Mouse (Mus musculus): ENCODE measurements around the gene Mlana.
A peak's percentile ranks its signal among the peaks of the same experiment; 100 is the strongest.

Gene Mlana

DNA sequence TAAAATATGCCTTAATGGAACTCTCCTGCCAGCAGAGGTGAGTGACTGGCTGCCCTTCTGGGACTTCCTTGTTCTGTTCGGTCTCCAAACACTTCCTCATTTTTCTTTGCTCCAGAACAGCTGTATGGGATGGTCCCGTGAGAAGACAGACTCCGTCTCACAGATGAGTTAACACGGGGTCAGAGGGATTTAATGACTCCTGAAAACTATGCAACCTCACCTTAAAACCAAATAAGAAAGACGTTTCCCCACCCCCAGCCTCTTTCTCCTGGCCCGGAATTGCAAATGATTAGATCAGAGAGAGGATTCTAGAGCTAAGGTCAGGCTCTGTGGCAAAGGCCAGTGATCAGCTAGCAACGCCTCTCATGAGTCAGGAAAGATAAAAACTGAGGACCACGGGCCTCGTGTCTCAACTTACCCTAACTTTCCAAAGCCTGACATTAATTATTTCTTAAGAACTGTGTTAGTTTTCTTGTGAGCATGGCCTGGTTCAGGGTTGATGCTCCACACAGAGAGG lies 22.0 kb upstream of the Mlana start:
- DNase-seq (ENCODE audit: low spot score in 2 of 2) = no peak

DNA sequence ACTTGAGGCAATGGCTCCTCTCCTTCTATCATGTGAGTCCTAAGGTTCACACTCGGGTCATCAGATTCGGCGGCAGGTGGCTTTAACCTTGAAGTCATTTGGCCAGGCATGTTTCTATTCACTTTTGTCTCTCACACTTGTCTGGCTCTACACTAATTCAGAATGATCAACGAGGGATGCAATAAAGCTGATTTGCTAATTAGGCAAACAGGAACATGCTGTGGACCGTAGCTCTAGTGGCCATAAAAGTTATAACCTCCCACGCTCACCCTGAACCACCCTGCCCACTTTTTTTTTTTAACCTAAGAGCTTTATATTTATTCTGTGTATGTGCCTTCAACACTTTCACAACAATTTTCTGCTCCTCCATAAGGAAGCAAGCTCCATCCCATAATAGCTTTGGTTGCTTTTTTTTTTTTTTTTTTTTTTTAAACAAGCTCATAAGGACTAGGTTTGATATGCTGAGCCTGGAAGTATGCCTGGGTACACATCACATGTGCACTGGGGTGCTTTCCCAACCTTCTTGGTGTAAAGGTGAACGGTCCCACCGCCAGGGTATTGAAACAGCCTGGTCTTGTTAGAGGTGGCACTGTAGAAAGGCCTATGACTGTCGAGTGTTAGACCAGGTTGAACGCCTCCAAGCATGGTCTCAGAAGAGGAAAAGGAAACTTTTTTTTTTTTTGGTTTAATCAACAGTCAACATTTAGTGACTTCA lies 21.0 kb upstream of the Mlana start:
- no peak for DNase-seq (ENCODE audit: low spot score in 2 of 2)

DNA sequence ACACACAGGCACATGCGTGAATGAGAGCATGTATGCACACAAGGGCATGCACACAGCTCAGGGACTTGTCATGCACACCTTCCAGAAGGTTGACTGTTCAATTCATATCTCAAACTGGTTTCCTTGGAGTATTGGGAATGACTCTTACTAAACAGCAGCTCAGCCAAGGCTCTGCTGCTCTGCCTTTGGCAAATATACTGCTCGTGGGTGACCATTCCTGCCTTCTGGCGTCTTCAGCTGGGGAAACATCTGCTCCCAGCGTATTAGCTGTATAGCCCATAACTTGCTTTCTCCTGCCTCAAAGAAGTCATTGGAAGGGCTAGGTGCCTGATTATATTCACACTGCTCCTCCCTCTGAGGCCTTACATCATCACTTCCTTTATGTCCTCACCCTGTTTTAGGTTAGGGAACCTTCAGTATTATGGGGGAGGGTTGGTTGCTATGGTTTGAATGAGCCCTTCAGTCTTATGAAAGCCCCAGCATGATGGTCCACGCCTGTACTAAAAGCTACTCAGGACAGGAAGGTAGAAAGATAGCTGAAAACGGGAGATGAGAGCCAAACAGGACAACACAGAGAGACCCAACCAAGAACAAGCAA lies 19.3 kb upstream of the Mlana start:
- no peak for DNase-seq (ENCODE audit: low spot score in 2 of 2)

DNA sequence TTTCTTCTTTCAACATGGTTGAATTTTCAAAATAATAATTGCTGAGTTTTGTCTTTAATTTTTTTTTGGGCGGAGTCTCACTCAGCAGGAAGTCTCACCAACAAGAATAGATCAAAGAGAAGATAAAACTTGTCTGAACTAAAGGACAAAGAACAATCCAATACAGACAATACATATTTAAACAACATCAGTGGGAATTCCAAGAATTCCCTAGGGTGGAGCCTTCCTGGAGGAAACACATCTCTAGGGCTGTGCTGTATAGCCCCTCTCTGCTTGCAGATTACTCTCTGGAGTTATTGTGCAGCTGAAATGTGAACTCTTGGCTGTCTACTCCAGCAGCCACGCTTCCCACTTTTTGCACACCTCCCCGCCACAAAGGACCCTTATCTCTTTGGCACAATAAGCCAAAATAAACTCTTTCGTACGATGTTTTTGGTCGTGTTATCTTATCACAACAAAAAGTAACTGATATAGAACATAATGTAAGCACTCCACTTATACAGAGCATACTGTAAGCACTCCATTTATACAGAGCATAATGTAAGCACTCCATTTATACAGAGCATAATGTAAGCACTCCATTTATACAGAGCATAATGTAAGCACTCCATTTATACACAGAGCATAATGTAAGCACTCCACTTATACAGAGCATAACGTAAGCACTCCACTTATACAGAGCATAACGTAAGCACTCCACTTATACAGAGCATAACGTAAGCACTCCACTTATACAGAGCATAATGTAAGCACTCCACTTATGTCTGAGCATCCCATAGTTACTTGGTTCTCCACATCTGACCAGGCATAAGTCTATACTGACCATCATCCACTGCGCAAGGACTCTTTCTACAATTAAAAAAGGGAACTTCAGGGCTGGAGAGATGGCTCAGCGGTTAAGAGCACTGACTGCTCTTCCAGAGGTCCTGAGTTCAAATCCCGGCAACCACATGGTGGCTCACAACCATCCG lies 17.2 kb upstream of the Mlana start:
- no peak for DNase-seq (ENCODE audit: low spot score in 2 of 2)

DNA sequence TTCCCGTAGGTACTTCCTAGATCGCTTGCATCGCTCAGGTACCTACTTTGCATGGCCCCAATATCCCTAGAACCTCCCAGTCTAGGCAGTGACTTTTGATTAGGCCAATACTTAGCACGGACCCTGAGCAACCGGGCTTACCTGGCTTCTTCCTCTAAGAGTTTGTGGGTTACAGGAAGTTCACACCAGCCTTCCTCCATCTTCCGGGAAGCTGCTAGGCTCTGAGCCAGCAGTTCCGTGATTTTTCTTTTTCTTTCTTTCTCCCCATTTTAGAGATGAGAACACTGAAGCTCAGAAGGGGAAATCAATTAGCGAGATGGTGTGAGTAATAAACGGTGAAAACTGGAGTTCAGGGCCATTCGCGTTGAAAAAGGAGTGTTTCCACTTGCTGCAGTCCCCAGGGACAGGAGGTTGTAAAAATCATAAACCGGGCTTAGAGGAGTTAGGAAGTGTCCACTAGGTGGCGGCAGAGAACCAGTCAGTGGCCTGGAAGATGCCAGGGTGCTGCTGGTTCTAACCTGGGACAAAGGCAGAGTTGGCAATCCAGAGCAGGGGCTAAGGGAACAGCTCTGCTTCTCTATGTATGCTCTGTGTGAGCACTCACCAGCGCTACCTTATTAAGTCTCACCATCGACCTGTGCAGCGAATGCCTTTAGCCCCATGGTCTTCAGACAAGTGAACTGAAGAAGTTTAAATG lies 13.6 kb upstream of the Mlana start:
- DNase-seq (ENCODE audit: low spot score in 2 of 2) = peak; percentile 61 to 87

DNA sequence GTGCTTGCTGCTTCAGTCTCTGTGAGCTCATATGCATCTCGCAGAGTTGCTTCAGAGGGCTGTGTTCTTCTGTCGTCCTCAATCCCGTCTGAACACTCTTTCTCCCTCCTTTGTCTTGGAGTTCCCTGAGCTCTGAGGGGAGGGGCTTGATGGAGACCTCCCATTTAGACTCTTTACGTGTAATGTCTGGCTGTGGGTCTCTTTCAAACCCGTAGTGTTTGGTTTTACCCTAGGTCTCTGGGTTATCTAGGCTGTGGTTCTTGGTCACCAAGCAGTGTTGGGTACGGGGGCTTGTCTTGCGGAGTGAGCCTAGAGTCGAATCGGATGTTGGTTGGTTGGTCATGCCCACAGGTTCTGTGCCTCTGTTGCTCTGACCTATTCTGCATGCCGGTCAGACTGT lies 2.6 kb upstream of the Mlana start:
- no peak for DNase-seq (ENCODE audit: low spot score in 2 of 2)

DNA sequence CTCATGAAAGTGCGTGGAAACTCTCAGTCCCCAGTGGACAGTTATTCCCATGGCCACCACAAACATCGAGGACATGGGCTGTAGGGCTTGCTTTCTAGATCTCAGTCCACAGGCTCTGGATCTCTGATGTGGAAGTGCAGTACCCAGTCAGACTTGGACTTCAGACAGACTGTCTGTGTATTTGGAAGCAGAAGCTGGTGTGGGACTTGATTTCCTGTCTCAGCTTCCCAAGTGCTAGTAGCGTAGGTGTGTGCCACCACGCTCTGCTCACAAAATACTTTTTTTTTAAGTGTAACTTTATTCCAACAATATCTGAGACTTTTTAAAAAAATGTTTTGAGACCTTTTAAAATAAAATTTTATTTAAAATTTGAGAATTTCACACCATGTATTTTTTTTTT lies 1.3 kb upstream of the Mlana start:
- no peak for DNase-seq (ENCODE audit: low spot score in 2 of 2)

DNA sequence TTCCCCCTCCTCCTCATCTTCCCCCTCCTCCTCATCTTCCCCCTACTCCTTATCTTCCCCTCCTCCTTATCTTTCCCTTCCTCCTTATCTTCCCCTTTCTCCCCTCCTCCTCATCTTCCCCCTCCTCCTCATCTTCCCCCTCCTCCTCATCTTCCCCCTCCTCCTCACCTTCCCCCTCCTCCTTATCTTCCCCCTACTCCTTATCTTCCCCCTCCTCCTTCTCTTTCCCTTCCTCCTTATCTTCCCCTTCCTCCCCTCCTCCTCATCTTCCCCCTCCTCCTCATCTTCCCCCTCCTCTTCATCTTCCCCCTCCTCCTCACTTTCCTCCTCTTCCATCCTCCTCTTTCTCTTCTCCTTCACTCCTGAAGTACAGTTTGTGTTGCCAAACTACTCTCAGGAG lies 784 bp upstream of the Mlana start:
- DNase-seq (ENCODE audit: low spot score in 2 of 2) = no peak

DNA sequence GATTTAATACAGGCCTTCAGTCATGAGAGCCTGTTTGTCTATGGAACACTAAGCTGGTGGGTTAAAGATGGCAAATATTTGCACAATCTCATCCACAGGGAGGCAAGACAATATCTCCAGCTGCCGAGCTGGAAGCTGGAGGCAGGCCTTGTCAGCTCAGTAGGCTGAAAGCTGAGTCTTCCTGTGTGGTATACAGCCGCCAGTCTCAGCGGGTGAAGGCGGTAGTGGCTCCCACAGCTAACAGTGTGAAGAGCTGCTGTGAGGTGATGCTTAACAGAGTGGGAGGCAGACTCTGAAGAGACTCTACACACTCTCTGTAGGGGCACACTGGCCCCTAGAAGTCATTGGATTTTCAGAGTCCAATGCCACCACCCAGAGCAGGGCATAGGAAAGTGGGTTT lies 4.1 kb downstream of the Mlana start:
- no peak for DNase-seq (ENCODE audit: low spot score in 2 of 2)

DNA sequence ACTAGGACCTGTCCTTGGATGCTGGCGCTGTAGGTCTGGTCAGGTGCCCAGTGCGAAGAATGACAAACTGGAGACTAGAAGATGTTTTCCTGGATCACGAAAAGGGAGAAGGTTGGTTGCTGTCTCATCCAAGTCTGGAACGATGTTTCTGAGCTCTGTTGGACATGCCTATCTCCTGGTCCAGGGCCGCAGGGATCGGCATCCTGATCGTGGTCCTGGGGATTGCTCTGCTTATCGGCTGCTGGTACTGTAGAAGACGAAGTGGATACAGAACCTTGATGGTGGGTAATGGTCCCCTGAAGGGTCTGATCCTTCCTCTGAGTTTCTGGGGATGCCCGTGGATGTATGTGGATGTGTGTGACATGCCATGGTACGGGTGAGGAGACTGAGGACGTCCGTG lies 6.8 kb downstream of the Mlana start:
- DNase-seq (ENCODE audit: low spot score in 2 of 2) = no peak

DNA sequence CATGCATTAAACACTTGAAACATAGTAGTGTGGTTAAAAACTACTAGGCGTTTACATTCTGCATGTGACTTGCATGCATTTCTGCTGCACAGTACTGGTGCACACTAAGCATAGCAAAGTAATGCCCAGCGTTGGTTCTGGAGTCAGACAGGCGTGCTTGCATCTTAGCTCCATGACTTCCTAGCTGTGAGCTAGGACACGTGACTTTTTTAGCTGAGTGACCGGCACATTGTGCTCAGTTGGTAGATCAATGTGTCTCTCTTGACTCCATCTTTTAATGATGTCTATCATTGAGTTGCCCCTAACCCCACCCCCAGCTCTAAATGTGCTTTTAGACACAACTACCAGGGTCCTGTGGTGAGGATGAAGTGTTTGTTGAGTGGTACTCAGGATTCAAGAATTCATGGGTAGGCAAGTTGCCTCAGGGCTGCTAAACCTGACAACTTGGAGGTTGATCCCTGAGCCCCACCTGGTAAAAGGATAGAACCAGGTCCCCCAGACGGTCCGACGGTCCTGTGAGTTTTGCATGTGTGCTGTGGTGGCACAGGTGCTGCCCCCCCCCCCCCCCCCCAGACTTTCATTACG lies 9.8 kb downstream of the Mlana start:
- DNase-seq (ENCODE audit: low spot score in 2 of 2) = no peak

DNA sequence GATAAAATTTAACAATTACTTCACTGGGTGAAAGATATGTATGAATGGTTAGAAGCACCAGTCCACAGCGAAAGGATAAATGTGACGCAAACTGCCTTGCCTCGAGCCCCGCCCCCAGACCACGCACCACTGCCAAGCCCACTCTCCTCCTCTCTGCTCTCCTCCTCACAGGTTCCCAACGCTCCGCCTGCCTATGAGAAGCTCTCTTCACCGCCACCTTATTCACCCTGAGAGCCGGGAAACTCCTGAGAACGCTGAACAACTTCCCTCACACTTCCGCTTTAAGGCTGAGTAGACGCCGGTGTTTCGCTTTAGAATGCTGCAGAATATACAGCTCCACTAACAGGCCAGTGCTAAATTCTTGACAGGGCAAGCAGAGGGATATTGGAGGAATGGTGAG lies 10.4 kb downstream of the Mlana start:
- peak in 1 of 2 experiments; percentile 23 for DNase-seq (ENCODE audit: low spot score in 2 of 2)

DNA sequence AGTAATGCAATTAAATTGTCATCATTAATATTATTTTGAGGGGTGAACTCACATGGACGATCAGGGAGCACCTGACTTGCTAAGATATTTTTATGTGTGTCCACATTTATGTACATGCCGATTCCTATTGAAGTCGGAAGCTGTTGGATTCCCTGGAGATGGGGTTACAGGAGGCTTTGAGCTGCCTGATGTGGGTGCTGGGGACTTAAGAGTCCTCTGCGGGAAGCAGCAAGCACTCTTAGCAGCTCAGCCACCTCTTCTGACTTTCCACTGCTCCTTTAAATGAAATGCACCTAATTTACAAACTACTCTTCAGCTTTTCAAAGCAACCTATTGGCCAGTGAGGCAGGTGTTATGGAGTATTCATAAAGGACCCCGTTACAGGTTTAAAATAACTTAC lies 10.8 kb downstream of the Mlana start:
- DNase-seq (ENCODE audit: low spot score in 2 of 2) = no peak

DNA sequence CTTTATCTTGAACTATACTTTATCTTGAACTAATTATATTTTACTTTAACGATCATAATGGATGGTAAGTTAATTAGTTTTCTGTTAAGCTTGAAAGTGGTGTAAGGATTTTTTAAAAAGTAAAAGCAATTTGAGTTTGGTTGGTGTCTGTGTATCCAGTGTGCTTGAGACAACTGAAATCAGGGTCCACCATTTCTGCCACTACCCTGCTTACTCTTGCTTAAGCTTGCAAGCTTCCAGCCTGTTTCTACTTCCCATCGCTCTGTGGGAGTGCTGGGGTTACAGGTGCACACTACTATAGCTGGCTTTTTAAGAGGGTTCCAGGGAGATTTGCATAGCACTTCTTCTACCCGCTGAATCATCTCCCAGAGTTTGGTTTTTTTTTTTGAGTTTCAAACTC lies 11.8 kb downstream of the Mlana start:
- no peak for DNase-seq (ENCODE audit: low spot score in 2 of 2)

DNA sequence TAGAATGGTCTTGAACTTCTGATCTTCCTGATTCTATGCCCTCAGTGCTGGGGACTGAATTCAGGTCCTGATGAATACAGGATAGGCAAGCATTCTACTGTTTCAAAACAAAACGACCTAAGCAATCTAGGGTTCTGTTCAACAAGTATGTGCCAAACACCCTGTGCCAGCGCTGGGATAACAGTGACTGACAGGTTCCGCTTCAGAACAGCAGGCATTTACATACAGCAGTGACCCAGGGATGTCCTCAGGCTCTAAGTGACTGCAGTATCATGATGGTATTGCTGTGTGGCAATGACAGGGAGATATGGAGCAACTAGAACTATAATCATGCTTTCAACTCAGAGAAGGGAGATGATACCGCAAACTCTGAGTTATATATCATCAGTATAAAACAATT lies 15.8 kb downstream of the Mlana start:
- no peak for DNase-seq (ENCODE audit: low spot score in 2 of 2)

DNA sequence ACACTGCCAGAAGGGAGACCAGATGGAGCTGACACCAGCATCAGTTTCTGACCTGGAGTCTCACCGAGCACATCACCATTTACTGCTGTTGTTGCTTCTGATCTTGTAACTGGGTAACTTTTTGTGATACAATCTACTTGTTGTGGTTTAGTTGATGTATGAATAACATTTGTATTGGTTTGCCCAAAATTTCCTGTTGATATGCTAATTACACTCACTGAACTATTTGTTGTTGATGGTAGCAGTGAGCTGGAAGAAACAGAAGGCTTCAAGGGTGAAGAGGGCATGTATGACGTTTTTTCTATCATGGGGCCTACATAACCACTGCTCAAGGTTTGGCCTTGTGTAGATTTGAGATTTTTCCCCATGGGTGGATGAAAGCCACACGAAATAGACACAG lies 20.2 kb downstream of the Mlana start:
- no peak for DNase-seq (ENCODE audit: low spot score in 2 of 2)

DNA sequence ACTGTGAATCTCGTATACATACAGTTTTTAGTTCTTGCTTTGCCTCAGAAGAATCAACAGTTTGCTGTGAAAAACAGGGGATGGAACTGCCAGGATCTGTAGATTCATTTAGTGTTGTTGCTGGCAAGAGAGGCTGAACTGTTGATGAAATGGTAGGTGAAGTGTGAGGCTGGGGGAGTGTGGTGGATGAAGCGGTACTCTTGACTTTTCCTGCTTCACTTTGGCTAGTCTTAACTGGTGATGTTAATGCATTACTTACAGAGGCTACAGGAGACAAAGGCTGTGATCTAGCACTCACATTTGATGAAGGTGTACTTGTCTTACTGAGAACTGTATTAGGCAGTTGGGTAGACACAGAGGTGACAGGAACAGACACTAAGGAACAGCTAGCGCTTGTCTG lies 20.9 kb downstream of the Mlana start:
- no peak for DNase-seq (ENCODE audit: low spot score in 2 of 2)

DNA sequence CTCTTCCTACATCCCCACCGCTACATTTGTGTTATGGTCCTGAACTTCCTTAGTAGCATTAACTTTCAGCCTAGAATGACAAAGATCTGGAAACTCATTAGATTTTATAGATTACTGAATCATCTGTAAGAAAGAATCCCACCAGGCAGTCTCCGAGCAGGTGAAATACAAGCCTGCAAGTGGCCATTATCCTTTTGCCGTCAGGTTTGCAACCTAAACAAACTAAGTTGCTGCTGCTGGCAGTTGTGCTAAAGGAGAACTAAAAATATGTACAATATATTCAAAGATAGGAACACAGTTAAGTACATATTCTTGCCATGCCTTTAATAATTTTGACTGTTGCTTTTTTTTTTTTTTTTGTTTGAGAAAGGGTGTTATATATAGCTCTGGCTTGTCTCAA lies 37.8 kb downstream of the Mlana start:
- no peak for DNase-seq (ENCODE audit: low spot score in 2 of 2)

DNA sequence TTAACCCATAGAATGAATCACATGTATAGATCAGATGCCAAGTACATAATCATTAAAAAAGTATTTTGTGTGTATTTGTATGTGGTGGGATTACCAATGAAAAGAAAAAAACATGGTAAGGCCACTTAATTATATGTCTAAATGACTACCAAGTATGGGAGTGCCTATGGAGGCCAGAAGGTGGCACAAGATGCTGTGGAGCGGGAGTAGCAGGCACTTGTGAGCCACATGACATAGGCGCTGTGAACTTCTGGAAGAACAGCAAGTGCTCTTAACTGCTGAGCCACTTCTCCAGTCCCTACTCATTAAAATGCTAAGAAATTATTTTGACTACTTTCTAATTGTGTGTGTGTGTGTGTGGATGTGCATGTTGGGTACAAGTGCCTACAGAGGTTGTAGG lies 42.0 kb downstream of the Mlana start:
- DNase-seq (ENCODE audit: low spot score in 2 of 2) = no peak

DNA sequence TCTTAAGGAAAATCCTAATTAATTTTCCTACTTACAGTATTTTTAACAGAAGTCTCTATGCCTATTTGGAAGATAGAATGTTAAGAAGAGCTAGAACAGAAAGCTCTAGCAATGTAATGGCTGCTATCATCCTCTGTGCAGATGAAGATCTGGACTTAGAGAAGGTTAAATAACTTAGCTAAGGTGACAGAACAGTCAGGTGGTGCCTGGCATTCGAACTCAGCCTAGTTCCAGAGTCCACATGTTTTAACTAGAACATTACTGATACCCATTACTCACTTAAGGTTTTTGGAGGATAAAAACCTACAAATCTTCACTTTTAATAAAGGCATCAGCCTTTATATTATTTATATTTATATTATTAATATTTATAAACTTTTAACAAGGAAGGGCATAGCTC lies 43.0 kb downstream of the Mlana start:
- DNase-seq (ENCODE audit: low spot score in 2 of 2) = no peak

DNA sequence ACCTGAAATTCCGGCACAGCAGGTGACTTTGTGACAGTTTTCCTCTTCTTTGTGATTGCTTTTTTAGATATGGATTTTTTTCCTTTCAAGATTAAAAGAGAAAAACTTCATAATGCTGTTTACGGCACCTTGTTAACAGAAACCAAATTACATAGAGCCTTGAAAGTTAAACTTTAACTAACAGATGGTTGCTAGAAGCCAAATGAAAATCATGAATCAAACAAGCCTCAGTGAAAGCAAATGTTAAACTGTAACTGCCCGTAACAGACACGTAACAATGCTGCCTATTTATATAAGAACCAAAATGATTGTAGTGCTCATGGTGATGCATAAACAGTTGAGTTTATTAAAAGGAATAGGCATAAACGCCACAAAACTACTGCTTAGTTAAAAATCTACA lies 45.9 kb downstream of the Mlana start:
- no peak for DNase-seq (ENCODE audit: low spot score in 2 of 2)

DNA sequence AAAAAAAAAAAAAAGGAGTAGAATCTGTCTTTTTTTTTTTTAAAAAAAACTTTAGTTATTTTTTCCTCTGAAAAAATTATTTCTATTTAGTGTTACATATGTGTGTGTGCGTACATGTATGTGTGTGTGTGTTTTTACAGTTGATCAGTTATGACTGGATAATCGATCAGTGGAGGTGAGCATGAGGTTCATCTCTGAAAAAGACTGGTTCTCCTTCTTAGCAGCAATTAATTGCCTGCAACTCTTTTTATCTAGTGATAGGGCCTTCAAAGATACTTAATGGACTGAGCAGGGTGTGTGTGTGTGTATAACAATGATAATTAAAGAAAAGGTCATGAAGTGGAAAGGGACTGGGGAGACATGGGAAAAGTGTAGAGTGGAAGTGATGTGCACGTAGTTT lies 53.4 kb downstream of the Mlana start:
- no peak for DNase-seq (ENCODE audit: low spot score in 2 of 2)
